Mouse (Mus musculus) ES-Bruce4 (cell line): ENCODE data around the gene Adamtsl1.

Experiments
- CTCF ChIP-seq: IDR thresholded peaks from one replicate; pipeline ENCODE4 v1.8.1; 2011; ENCODE audit warnings: low read depth, low read length
- POLR2A ChIP-seq: IDR thresholded peaks from one replicate; pipeline ENCODE4 v1.8.1; 2011; ENCODE audit warnings: low read length; ENCODE audit not compliant: insufficient read depth

- TF ChIP-seq CTCF (no peak), POLR2A (no peak)
Measured at GRCm38 (mm10) chr4:85763161-85764014, 249.4 kb downstream of the Adamtsl1 start.
